Mouse (Mus musculus) gonadal fat pad, adult 2 months (tissue): ENCODE data around the gene Clec2h. TPM values are rescaled to one million over a fixed set of nuclear protein-coding genes. Genes with fewer than 3 reads are reported as not detected.
"Not testable (repeated sequence)": the region's sequence is repeated elsewhere in the genome, so short reads cannot be mapped to it uniquely, and the experiment has no call there.

Source experiments
- DNase-seq: peaks from one replicate; pipeline ENCODE4 v3.0.0-alpha.2; 2012; ENCODE audit warnings: low read depth
- polyA plus RNA-seq: library from polyadenylated mRNA; depleted of rRNA; stranded (reverse); fragments of >200 nt; gene quantifications from 2 replicates; pipeline ENCODE4 v1.2.3, GENCODE M21; 2012; rRNA removed

The Clec2h gene
- polyA plus RNA-seq: 0.19 and 0.26 TPM in 2 replicates

- no peak for DNase-seq
These were observed at the start of gene Clec2h for GRCm38 (mm10) chr6:128662206-128662605. TSS of gene Clec2h (plus strand) at chr6:128662385.

DNA sequence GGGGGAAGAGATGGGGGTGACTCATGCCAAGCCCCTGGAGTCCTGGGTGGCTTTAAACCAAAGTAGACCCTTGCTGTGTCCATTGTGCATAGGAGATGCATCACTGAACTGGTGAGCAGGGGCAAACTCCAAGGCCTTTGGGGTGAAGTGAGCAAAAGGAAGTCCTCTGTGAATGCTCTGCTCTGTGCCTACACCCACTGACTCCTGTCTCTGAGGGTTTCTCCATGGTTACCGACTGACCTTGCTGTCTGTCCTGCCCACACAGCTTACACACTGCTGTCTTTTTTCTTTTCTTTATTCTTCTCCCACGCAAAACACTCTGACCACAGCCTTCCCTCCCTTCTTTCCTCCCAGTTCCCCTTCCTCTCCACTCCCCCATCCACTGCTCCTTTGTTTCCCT lies 39.5 kb upstream of the Clec2h start:
- no peak for DNase-seq

- DNase-seq: not testable (repeated sequence)
These were observed 38.8 kb upstream of the Clec2h start, which contains the start of gene Klrb1a for GRCm38 (mm10) chr6:128623433-128623832. TSS of gene Klrb1a (minus strand) at chr6:128623533.

DNA sequence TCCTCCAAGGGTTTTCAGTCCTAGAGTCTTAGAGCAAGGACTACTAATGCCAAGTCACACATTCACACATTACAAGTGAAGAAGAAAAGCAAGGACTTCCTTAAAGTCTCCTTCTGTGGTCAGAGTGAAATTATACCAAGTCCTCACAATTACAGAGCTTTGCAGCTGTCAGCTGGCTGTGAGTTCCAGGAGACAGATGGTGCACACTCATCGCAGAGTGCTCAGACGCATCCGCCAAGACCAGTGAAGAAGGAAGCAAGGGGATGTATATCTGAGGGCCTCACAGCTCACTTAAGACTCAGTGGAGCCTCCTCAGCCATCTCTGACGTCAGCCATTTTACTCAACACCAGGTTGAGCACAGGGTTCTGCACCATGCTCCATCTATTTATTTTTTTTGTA lies 37.8 kb upstream of the Clec2h start:
- no peak for DNase-seq

GRCm38 (mm10) chr6:128625246-128625645 lies 36.9 kb upstream of the Clec2h start:
- DNase-seq: not testable (repeated sequence)

- DNase-seq: not testable (repeated sequence)
These were observed 32.1 kb upstream of the Clec2h start for GRCm38 (mm10) chr6:128629771-128630739.

- DNase-seq: not testable (repeated sequence)
These were observed 31.0 kb upstream of the Clec2h start for GRCm38 (mm10) chr6:128630912-128631905.

DNA sequence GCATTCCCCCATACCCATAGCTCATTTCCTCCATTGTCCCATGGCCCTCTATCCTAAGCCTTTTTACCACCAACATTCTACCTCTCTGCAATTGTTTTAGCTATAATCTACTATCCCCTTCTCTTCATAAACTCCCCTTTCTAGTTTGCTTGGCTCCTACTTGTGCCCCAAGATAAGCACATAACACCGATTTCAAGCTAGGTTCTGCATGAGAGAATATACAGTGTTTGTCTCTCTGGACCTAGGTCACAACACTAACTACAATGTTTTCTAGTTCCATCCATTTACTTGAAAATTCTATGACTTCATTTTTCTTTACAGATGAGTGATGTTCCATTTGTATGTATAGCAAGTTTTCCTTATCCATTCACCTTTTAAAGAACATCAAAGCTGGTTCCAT lies 21.5 kb upstream of the Clec2h start:
- DNase-seq: no peak

DNA sequence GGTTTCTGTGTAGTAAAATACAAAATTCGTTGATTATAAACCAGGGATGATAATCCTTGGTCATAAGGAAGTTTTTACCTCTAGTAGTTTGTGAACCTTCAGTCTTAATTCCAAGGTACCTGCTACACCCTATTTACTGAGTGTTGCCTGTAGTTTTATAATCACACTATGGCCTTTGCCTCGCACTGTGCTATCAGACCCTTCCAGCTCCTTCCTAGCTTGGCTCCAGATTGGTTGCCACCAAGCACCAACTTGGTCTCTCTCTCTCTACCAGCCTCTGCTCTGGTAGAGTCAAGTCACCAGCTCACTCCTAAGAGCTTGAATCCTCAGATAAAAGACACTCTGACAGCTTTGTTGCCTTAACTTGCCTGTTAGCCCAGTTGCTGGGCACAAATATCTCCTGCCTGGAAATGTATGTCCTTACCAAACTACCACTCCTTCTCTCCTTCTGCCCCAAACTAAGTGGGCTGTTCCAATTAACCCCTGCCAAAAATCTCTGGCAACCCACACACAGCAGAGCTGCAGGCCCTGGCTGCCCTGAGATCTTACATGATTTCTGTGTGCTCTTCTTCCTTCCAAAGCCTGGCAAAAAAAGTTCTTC lies 21.0 kb upstream of the Clec2h start:
- no peak for DNase-seq

GRCm38 (mm10) chr6:128643999-128644398 lies 18.2 kb upstream of the Clec2h start:
- no peak for DNase-seq

GRCm38 (mm10) chr6:128644694-128645093 lies 17.5 kb upstream of the Clec2h start:
- DNase-seq: not testable (repeated sequence)

DNA sequence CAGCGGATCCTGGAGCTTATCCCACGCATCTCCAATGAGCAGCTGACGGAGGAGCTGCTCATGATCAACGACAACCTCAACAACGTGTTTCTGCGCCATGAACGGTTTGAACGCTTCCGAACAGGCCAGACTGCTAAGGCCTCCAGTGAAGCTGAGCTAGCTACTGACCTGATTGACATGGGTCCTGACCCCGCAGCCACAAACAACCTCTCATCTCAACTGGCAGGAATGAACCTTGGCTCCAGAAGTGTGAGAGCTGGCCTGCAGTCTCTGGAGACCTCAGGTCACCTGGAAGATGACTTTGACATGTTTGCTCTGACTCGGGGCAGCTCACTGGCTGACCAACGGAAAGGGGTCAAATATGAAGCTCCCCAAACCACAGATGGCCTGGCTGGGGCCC lies 16.5 kb upstream of the Clec2h start:
- DNase-seq: not testable (repeated sequence)

DNA sequence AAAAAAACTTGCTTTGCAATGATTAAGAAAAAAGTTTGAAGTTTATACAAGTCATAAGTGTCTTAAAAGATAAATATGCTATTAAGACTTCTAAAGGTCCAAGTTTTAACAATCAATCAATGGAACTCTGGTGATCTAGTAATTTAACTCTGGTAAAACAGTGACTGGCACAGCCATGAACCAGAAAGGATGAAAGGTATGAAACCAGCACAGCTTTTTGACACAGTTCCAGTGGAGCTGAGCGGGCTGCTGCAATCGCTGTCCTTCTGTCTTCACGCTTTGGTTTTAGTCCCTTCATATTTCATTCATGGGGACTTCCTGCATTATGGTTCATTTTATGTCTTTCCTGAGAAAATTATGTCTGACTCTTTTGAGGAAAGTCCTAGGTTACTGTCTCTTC lies 12.5 kb upstream of the Clec2h start:
- DNase-seq: no peak

GRCm38 (mm10) chr6:128650187-128650586 lies 12.0 kb upstream of the Clec2h start:
- no peak for DNase-seq

DNA sequence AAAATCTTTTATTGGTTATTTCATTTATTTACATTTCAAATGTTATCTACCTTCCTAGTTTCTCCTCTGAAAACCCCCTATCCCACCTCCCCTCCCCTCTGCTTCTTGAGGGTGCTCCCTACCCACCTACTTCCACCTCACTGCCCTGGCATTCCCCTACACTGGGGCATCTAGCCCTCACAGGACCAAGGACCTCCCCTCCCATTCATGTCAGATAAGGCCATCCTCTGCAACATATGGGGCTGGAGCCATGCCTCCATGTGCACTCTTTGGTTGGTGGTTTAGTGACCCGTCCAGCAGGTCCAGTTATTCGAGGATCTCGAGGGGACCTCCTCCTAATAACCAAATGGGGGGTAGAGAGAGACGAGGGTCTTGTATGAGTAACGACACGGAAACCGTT lies 11.4 kb upstream of the Clec2h start:
- not testable (repeated sequence) for DNase-seq

DNA sequence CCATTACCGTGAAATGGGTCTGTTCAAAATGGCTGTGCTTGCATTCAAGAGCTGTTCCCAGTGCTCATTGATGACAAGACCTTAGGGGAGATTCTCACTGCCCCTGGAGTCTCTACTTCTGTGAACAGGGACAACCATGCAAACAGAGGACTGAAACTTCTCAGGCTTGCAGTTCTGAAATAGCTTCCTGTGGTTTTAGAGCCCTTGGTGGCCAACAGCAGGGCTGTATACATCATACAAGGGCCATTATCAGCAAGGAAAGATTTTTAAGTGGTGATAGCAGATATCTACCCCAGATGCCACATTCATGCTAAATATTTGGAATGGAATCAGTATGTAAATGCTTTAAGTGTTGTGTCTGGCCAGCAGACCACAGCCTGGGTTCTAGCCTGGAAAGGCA lies 9.2 kb upstream of the Clec2h start:
- no peak for DNase-seq

DNA sequence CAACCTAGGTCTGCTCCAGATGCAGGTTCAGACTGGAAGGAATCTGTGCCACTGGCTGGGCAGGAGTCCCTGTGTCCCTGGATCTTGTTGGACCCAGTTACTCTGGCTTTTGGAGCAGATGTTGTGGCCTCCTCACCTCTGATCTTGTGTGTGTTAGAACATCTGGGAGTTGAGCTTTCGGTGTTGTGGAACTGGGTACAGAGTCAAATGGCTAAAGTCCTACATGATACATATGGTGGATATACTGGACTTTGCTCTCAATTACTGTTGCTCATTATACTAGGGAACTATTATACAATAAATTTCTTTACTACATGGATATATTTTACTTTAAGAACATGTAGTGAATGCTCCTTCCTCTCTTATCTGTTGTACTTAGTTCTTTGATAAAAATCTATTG lies 936 bp upstream of the Clec2h start:
- DNase-seq: no peak

DNA sequence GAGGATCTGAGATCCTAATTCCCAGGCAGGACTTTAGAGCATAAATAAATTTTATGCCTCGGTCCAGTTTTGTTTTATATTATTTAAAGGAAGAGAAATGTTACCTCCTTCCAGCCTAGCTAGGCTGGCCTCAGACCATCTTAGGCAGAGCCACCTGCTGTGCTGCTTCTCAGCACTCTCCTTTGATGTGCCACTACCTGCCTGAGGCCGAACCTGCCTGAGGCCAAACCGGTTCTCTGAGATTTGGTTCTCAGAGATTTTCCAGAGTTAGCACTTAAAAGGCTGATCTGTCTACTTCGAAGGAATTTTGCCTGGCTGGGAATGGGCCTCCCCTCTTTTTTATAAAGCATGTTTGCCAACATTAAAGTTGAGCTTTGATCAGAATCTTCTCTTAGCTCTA lies 7.8 kb downstream of the Clec2h start:
- DNase-seq: no peak

GRCm38 (mm10) chr6:128679574-128679973 lies 17.4 kb downstream of the Clec2h start:
- no peak for DNase-seq

- DNase-seq: no peak
These were observed 39.5 kb downstream of the Clec2h start for GRCm38 (mm10) chr6:128701691-128702090.

GRCm38 (mm10) chr6:128722959-128723358 lies 60.8 kb downstream of the Clec2h start, which contains the start of gene Klrb1:
TSS of gene Klrb1 (minus strand) at chr6:128723059.
- DNase-seq: no peak
